Comparison of ENCODE assay signal across 7 mouse cellular contexts in genomic region chr1:134561770-134562143, GRCm38 (mm10). TPM values are rescaled to one million over a fixed set of nuclear protein-coding genes. Genes with fewer than 3 reads are reported as not detected.
DNase-seq lines count a peak whose midpoint lies in the region; ATAC-seq lines count a peak whose summit lies in the region.

No protein-coding gene starts in this region.

- H3K36me3 ChIP-seq in megakaryocyte, embryonic 14.5 days (replicated peaks; ENCODE audit: low read length): no peaks in the 10 kb centered on the region
- no peaks in the 10 kb centered on the region for H3K36me3 ChIP-seq in forebrain, embryonic 12.5 days (replicated peaks)
- no peaks in the 10 kb centered on the region for H3K36me3 ChIP-seq in limb, embryonic 13.5 days
- H3K36me3 ChIP-seq in stomach, embryonic 15.5 days: no peaks in the 10 kb centered on the region

- peak overlapping the region; percentile 94; the same call in 1 of the 2 replicates for H3K27ac ChIP-seq in forebrain, embryonic 12.5 days
- peak overlapping the region; percentile 96 for H3K27ac ChIP-seq in limb, embryonic 13.5 days
- H3K27ac ChIP-seq in stomach, embryonic 15.5 days: no peak overlapping the region

- H3K9ac ChIP-seq in forebrain, embryonic 12.5 days: peak overlapping the region; percentile 96
- peak overlapping the region; percentile 100 for H3K9ac ChIP-seq in limb, embryonic 13.5 days
- H3K9ac ChIP-seq in stomach, embryonic 15.5 days: peak overlapping the region; percentile 98

- H3K4me1 ChIP-seq in megakaryocyte, embryonic 14.5 days: peaks cover 36% of the 10 kb centered on the region
- peaks cover 32% of the 10 kb centered on the region for H3K4me1 ChIP-seq in forebrain, embryonic 12.5 days
- peaks cover 42% of the 10 kb centered on the region for H3K4me1 ChIP-seq in limb, embryonic 13.5 days
- peaks cover 13% of the 10 kb centered on the region for H3K4me1 ChIP-seq in stomach, embryonic 15.5 days

- H3K4me3 ChIP-seq in megakaryocyte, embryonic 14.5 days (replicated peaks): peak overlapping the region; percentile 98
- peak overlapping the region; percentile 91 for H3K4me3 ChIP-seq in forebrain, embryonic 12.5 days (replicated peaks)
- peak overlapping the region; percentile 100 for H3K4me3 ChIP-seq in limb, embryonic 13.5 days
- H3K4me3 ChIP-seq in stomach, embryonic 15.5 days (replicated peaks): peak overlapping the region; percentile 91

- WGBS in forebrain, embryonic 12.5 days: 7% methylated on average over 7 of the region's 7 CpGs
- 4% methylated on average over 7 of the region's 7 CpGs for WGBS in limb, embryonic 13.5 days
- WGBS in stomach, embryonic 15.5 days: 7% methylated on average over 7 of the region's 7 CpGs

- H3K4me2 ChIP-seq in forebrain, embryonic 12.5 days: peak overlapping the region; percentile 64
- peak overlapping the region; percentile 72 for H3K4me2 ChIP-seq in limb, embryonic 13.5 days (replicated peaks)
- H3K4me2 ChIP-seq in stomach, embryonic 15.5 days: peak overlapping the region; percentile 63

- ATAC-seq in megakaryocyte, adult 5-6 weeks (ENCODE audit: poor library complexity, severe bottlenecking): no peak
- ATAC-seq in forebrain, embryonic 12.5 days (ENCODE audit: low FRiP score): no peak
- ATAC-seq in limb, embryonic 13.5 days (ENCODE audit: low FRiP score, low read depth): no peak
- no peak for ATAC-seq in stomach, embryonic 15.5 days (ENCODE audit: insufficient read depth, low FRiP score, low read depth)
- no peak for ATAC-seq in inflammation-experienced regulatory T-cells, adult 6 months

- no peaks in the 10 kb centered on the region for H3K9me3 ChIP-seq in megakaryocyte, embryonic 14.5 days
- H3K9me3 ChIP-seq in forebrain, embryonic 12.5 days: no peaks in the 10 kb centered on the region
- no peaks in the 10 kb centered on the region for H3K9me3 ChIP-seq in limb, embryonic 13.5 days
- H3K9me3 ChIP-seq in stomach, embryonic 15.5 days: no peaks in the 10 kb centered on the region

- no peak for DNase-seq in cerebellum, adult 11-12 months

- H3K27me3 ChIP-seq in megakaryocyte, embryonic 14.5 days (replicated peaks): no peaks in the 10 kb centered on the region
- no peaks in the 10 kb centered on the region for H3K27me3 ChIP-seq in forebrain, embryonic 12.5 days
- H3K27me3 ChIP-seq in limb, embryonic 13.5 days: no peaks in the 10 kb centered on the region
- no peaks in the 10 kb centered on the region for H3K27me3 ChIP-seq in stomach, embryonic 15.5 days (replicated peaks)

RNA-seq across cellular contexts. Expression of gene Kdm5b, which starts 1.8 kb away (rescaled TPM):
- polyA plus RNA-seq in megakaryocyte, embryonic 14.5 days (2012; ENCODE audit: insufficient read depth, low replicate concordance): 0.63 and 1.8 TPM in 2 replicates
- total RNA-seq in megakaryocyte, adult 5-6 weeks (2015): 7.1 and 9.5 TPM in 2 replicates
- total RNA-seq in megakaryocyte, adult 5-6 weeks (2017): 7.1 and 10.2 TPM in 2 replicates
- 98.2 and 103 TPM in 2 replicates for polyA plus RNA-seq in forebrain, embryonic 12.5 days (2016; fragmentation: Nextera tagmentation; extraction: Ambion mirVana)
- polyA plus RNA-seq in limb, embryonic 13.5 days (2015; fragmentation: Nextera tagmentation; extraction: Ambion mirVana): 96.1 and 98.8 TPM in 2 replicates
- 53.2 and 54.5 TPM in 2 replicates for polyA plus RNA-seq in stomach, embryonic 15.5 days (2015; fragmentation: Nextera tagmentation; extraction: Ambion mirVana)
- 10 to 100 TPM in 2 of 3 experiments, 1 to 10 TPM in 1; 6.4 to 19.8 (median 16.5) TPM for polyA plus RNA-seq in inflammation-experienced regulatory T-cells, adult 6 months (2017; shearing (Covaris generic))

RNA-seq across cellular contexts. Expression of gene Mgat4e, which starts 12.3 kb away (rescaled TPM):
- not detected in 2 replicates for polyA plus RNA-seq in megakaryocyte, embryonic 14.5 days (2012; ENCODE audit: insufficient read depth, low replicate concordance)
- not detected in 2 replicates for total RNA-seq in megakaryocyte, adult 5-6 weeks (2015)
- total RNA-seq in megakaryocyte, adult 5-6 weeks (2017): not detected in 2 replicates
- polyA plus RNA-seq in forebrain, embryonic 12.5 days (2016; fragmentation: Nextera tagmentation; extraction: Ambion mirVana): not detected in 2 replicates
- polyA plus RNA-seq in limb, embryonic 13.5 days (2015; fragmentation: Nextera tagmentation; extraction: Ambion mirVana): 0.14 TPM in 1 of 2 replicates, not detected in the other
- not detected in 2 replicates for polyA plus RNA-seq in stomach, embryonic 15.5 days (2015; fragmentation: Nextera tagmentation; extraction: Ambion mirVana)
- polyA plus RNA-seq in inflammation-experienced regulatory T-cells, adult 6 months (2017; shearing (Covaris generic)): not detected
